Mouse (Mus musculus): ENCODE data around the gene Brs3. TPM values are rescaled to one million over a fixed set of nuclear protein-coding genes. Genes with fewer than 3 reads are reported as not detected.

Brs3 gene
- polyA plus RNA-seq (2012; rRNA removed; ENCODE audit: low replicate concordance): not detected in 2 replicates

DNA sequence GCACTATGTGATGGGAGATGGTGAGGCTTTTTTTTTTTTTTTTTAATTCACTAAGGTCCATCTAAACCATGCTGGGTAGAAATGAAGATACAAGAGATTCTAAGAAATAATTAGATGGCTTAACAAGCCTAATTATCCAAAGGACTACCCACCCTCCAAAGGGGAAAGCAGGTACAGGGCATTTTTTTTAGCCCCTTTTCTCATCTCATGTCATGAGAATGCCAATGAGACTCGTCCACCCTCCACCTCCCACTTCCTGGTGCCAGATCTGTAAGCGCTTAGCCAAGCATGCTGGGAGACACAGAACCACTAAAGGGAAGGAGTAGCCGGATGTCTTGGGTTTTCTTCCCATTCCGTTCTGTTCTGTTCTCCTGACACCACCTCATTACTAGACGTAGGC, at the start of gene Brs3:
TSS of gene Brs3 (plus strand) at position 301 of the 400 bp plus-strand sequence.

DNA sequence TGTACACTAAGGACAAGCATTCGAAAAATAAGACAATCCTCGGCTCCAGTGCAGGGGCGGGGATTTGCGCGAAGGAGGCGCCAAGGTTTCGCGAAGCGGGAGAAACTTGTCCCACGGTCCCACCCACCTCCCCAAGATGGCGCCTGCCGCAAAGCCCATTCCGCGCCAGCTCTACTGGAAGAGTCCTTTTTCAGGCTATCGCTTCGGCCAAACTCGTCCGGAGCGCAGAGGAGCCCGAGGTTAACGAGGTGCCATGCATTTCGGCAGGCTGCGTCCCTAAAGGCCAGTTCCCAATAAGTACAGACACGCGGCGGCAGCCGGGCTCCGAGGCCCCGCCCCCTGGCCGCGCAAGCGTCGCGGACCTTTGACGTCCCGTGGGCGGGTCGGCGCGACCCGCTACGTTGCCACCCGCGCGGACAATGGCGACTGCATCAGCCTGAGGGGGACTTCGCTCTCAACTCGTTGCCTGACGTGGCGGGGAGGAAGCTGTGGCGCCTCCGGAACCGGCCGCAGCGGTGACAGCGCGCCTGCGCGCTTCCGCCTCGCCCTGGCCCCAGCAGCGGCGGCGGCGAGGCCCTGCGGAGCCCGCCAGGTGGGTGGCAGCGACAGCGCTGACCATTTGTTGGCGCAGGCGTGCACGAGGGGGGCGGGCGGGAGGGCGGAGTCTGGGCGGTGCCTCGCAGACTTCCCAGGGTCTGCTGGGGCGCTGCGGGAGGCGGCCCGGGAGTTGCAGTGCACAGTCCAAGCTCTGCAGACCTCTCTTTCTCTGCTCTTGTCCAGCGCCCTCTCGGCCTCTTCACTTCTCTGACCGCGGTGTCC, 10.5 kb downstream of the Brs3 start, which contains the start of gene Htatsf1:
TSS of gene Htatsf1 (plus strand) at position 410 of the 819 bp plus-strand sequence.

DNA sequence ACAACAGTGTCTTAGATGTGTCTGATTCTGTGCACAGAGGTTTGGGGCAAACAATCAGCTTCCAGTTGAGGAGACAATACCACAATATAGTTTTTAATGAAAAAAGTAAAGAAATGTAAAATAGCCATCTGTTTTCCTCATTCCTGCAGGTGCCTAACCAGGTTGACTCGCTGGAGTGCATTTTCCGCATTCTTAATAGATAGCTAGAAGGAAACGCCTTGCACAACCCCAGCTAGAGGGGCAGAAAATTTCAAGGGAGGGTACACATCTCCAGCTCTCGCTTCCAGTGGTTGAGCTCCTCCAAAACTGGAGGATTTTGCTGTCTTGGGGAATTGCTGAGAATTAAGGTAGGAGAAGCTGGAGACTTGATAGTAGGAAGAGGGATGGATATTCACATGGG, 44.9 kb downstream of the Brs3 start, which contains the start of gene Vgll1:
TSS of gene Vgll1 (plus strand) at position 301 of the 400 bp plus-strand sequence.

Other genes with a start within 250 kb of the Brs3 start
- gene Map7d3, start 220.7 kb upstream of the Brs3 start, polyA plus RNA-seq (2012; rRNA removed; ENCODE audit: low replicate concordance): 0.69 and 0.76 TPM in 2 replicates
- gene Adgrg4, start 172.9 kb upstream of the Brs3 start, polyA plus RNA-seq (2012; rRNA removed; ENCODE audit: low replicate concordance): not detected in 2 replicates
- 11.4 and 22.5 TPM in 2 replicates for gene Htatsf1, start 10.5 kb downstream of the Brs3 start, polyA plus RNA-seq (2012; rRNA removed; ENCODE audit: low replicate concordance)
- not detected in 2 replicates for gene Vgll1, start 45.0 kb downstream of the Brs3 start, polyA plus RNA-seq (2012; rRNA removed; ENCODE audit: low replicate concordance)
- gene Cd40lg, start 169.1 kb downstream of the Brs3 start, polyA plus RNA-seq (2012; rRNA removed; ENCODE audit: low replicate concordance): 0.09 and 0.19 TPM in 2 replicates

All from subcutaneous adipose tissue, adult 2 months (tissue).